Mouse (Mus musculus) stomach, embryonic 14.5 days (tissue): ENCODE results near the gene Pcolce. TPM values are rescaled to one million over a fixed set of nuclear protein-coding genes. Genes with fewer than 3 reads are reported as not detected.
"Not testable (repeated sequence)": the region's sequence is repeated elsewhere in the genome, so short reads cannot be mapped to it uniquely, and the experiment has no call there.

Source experiments
- ATAC-seq: fragments of 200-750 bp; cut with Nextera tagmentation; 2 replicates; pipeline ENCODE4 v1.8.0; 2017; ENCODE audit warnings: low read depth, moderate TSS enrichment; ENCODE audit not compliant: insufficient number of reproducible peaks, insufficient read depth, low FRiP score
- H3K27ac ChIP-seq: fragments of 300-500 bp; sonication (generic); 2 replicates; pipeline ENCODE4 v1.5.1; 2014; ENCODE audit warnings: mild to moderate bottlenecking, low read length, moderate library complexity, mixed read lengths
- H3K27me3 ChIP-seq: fragments of 300-500 bp; sonication (generic); 2 replicates; pipeline ENCODE4 v1.6.1; 2014; ENCODE audit warnings: low read length, control low read depth, mixed read lengths; ENCODE audit not compliant: control insufficient read depth, insufficient read depth
- H3K36me3 ChIP-seq: fragments of 300-500 bp; sonication (generic); 2 replicates; pipeline ENCODE4 v1.6.1; 2014; ENCODE audit warnings: mild to moderate bottlenecking, control low read depth, low read length, moderate library complexity, mixed read lengths; ENCODE audit not compliant: control insufficient read depth, insufficient read depth
- H3K4me1 ChIP-seq: fragments of 300-500 bp; sonication (generic); 2 replicates; pipeline ENCODE4 v1.6.1; 2014; ENCODE audit warnings: low read length, control low read depth, mixed read lengths; ENCODE audit not compliant: control insufficient read depth, insufficient read depth
- H3K4me2 ChIP-seq: fragments of 300-500 bp; sonication (generic); replicated peaks from 2 replicates; pipeline ENCODE4 v1.6.1; 2014; ENCODE audit warnings: low read depth, low read length, control low read depth
- H3K4me3 ChIP-seq: fragments of 300-500 bp; sonication (generic); 2 replicates; pipeline ENCODE4 v1.5.1; 2014; ENCODE audit warnings: low read depth, low read length, control low read depth
- H3K9ac ChIP-seq: fragments of 300-500 bp; sonication (generic); replicated peaks from 2 replicates; pipeline ENCODE4 v1.6.1; 2014; ENCODE audit warnings: low read depth, mild to moderate bottlenecking, control low read depth, low read length, moderate library complexity, mixed read lengths
- H3K9me3 ChIP-seq: fragments of 300-500 bp; sonication (generic); 2 replicates; pipeline ENCODE4 v1.6.1; 2016; ENCODE audit warnings: low read depth, low read length, control low read depth; ENCODE audit not compliant: control insufficient read depth
- WGBS: fragments of 180-500 bp; shearing (Covaris S2); extraction: QIAGEN DNeasy Blood & Tissue Kit; methylation state at CpG from one replicate; pipeline ENCODE4 v1.1.7; 2014; 5-methylcytosine and 5-hydroxymethylcytosine counted together
- polyA plus RNA-seq: library from polyadenylated mRNA; unstranded; fragments of >200 nt; fragmentation: Nextera tagmentation; extraction: Ambion mirVana; gene quantifications from 2 replicates; pipeline ENCODE4 v1.2.1, GENCODE M21; 2014

The Pcolce gene
- polyA plus RNA-seq, 1 experiment from 2014 or later = 143 TPM

DNA sequence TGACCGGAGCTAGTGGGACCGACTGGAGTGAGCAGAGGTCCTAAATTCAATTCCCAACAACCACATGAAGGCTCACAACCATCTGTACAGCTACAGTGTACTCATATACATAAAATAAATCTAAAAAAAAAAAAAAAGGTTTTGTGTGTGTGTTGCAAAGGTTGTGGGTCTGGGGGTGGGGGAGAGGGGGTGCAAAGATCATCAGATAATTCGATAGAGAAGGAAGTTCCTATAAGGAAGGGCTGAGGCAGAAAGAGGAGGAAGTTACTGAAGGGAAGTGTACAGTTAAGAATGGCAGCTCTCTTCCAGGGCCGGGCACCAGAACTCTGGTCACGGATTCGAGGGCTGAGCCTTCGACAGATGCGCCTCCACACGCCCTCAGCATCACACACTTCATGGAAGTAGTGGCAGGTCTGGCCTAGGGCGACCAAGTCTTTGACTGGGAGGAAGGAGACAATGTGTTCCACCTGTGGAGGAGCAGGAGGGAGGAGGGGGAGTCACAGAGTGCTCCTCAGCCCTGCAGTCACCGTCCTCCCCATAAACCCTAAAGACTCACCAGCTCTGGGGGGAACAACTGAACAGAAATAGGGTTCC is 10.4 kb upstream of the Pcolce start:
- H3K4me1 ChIP-seq = no peaks in the 10 kb centered on the region
- H3K36me3 ChIP-seq = no peaks in the 10 kb centered on the region
- H3K27me3 ChIP-seq = no peaks in the 10 kb centered on the region
- no peak overlapping the region for H3K27ac ChIP-seq
- no peak for ATAC-seq
- H3K9ac ChIP-seq = no peak overlapping the region
- H3K4me2 ChIP-seq = no peak overlapping the region
- WGBS = 84% methylated on average over 11 of the region's 11 CpGs
- H3K9me3 ChIP-seq = no peaks in the 10 kb centered on the region
- H3K4me3 ChIP-seq = no peak overlapping the region

DNA sequence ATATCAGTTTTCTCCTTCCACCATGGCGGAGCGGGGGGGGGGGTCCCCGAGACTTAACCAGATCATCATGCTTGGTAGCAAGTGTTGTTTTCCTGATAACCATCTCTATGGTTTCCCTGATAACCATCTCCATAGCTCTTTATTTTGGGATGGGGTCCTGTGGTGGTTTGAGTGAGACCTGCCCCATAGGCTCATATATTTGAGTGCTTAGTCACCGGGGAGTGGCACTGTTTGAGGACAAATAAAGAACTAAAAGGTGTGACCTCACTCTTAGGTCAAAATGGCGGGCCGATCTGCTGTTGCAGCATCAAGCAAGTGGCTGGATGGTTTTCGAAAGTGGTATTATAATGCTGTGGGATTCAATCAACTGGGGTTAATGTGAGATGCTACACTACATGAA is 1.8 kb upstream of the Pcolce start:
- H3K4me3 ChIP-seq = no peak overlapping the region
- no peak overlapping the region for H3K27ac ChIP-seq
- H3K36me3 ChIP-seq = no peaks in the 10 kb centered on the region
- no peaks in the 10 kb centered on the region for H3K9me3 ChIP-seq
- H3K4me2 ChIP-seq = no peak overlapping the region
- H3K9ac ChIP-seq = no peak overlapping the region
- no peak for ATAC-seq
- WGBS = 80% methylated on average over 7 of the region's 7 CpGs
- no peaks in the 10 kb centered on the region for H3K27me3 ChIP-seq
- H3K4me1 ChIP-seq = peaks cover 28% of the 10 kb centered on the region

DNA sequence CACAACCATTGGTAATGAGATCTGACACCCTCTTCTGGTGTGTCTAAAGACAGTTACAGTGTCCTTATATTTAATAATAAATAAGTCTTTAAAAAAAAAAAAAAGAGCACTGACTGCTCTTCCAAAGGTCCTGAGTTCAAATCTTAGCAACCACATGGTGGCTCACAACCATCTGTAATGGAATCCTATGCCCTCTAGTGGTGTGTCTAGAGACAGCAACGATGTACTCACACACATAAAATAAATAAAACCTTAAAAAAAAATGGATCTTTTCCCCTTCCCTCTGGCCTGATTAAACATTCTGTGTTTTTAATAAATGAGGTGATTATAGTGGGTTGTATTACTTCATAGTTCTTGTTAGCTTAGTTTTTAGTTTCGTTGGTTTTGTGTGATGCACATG is 1.3 kb upstream of the Pcolce start:
- not testable (repeated sequence) for H3K27me3 ChIP-seq, H3K4me2 ChIP-seq, ATAC-seq, H3K27ac ChIP-seq, H3K9ac ChIP-seq, H3K4me3 ChIP-seq, H3K36me3 ChIP-seq, H3K9me3 ChIP-seq
- peaks cover 28% of the 10 kb centered on the region for H3K4me1 ChIP-seq
- WGBS = 85% methylated on average over 2 of the region's 2 CpGs

GRCm38 (mm10) chr5:137613076-137613475 is 508 bp downstream of the Pcolce start:
- Histone ChIP-seq H3K9me3 (no peaks in the 10 kb centered on the region), H3K27ac (peak overlapping the region; percentile 98; the same call in 1 of the 2 replicates), H3K36me3 (no peaks in the 10 kb centered on the region), H3K4me1 (peaks cover 36% of the 10 kb centered on the region), H3K9ac (no peak overlapping the region), H3K27me3 (no peaks in the 10 kb centered on the region), H3K4me2 (no peak overlapping the region), H3K4me3 (no peak overlapping the region)
- no peak for ATAC-seq
- 67% methylated on average over 5 of the region's 5 CpGs for WGBS

- peak overlapping the region; percentile 33; the same call in 1 of the 2 replicates for H3K9ac ChIP-seq
- 6% methylated on average over 6 of the region's 6 CpGs for WGBS
- peak; percentile 40; the same call in 1 of the 2 replicates for ATAC-seq
- peak overlapping the region; percentile 51 for H3K4me2 ChIP-seq
- peak overlapping the region; percentile 98 for H3K27ac ChIP-seq
- H3K36me3 ChIP-seq = peaks cover 10% of the 10 kb centered on the region; the same call in 1 of the 2 replicates
- H3K27me3 ChIP-seq = no peaks in the 10 kb centered on the region
- H3K4me1 ChIP-seq = peaks cover 39% of the 10 kb centered on the region
- peak overlapping the region; percentile 30 for H3K4me3 ChIP-seq
- H3K9me3 ChIP-seq = no peaks in the 10 kb centered on the region
Measured at GRCm38 (mm10) chr5:137611245-137611602, 2.4 kb downstream of the Pcolce start.

GRCm38 (mm10) chr5:137610548-137611244 is 2.9 kb downstream of the Pcolce start:
- peaks cover 10% of the 10 kb centered on the region; the same call in 1 of the 2 replicates for H3K36me3 ChIP-seq
- H3K4me2 ChIP-seq = peak overlapping the region; percentile 51
- ATAC-seq = no peak; the same call in 1 of the 2 replicates
- peak overlapping the region; percentile 98 for H3K27ac ChIP-seq
- peak overlapping the region; percentile 30 for H3K4me3 ChIP-seq
- H3K27me3 ChIP-seq = no peaks in the 10 kb centered on the region
- no peaks in the 10 kb centered on the region for H3K9me3 ChIP-seq
- H3K9ac ChIP-seq = peak overlapping the region; percentile 33
- WGBS = 6% methylated on average over 12 of the region's 12 CpGs
- H3K4me1 ChIP-seq = peaks cover 39% of the 10 kb centered on the region

DNA sequence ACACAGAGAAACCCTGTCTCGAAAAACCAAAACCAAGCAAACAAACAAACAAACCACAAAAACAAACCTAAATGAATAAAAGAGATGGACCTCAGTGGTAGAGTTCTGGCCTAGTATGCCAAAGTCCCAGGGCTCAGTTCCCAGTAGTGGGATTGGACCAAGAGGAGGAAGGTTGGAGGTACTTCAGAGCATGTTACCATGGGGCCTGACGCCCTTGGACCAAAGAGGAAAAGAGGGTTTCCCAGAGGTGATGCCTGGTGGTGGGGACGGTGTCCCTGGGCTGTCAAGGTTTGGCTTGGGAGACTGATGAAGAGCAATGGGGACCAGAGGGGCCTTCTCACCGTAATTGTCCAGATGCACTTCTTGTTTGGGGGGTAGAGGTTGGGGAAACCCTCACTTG is 3.5 kb downstream of the Pcolce start:
- Histone ChIP-seq H3K4me1 (peaks cover 39% of the 10 kb centered on the region), H3K36me3 (peaks cover 10% of the 10 kb centered on the region; the same call in 1 of the 2 replicates), H3K9me3 (no peaks in the 10 kb centered on the region), H3K4me3 (peak overlapping the region; percentile 30), H3K9ac (peak overlapping the region; percentile 18; the same call in 1 of the 2 replicates), H3K4me2 (peak overlapping the region; percentile 51), H3K27me3 (no peaks in the 10 kb centered on the region), H3K27ac (peak overlapping the region; percentile 98; the same call in 1 of the 2 replicates)
- ATAC-seq = no peak
- 55% methylated on average over 4 of the region's 4 CpGs for WGBS

DNA sequence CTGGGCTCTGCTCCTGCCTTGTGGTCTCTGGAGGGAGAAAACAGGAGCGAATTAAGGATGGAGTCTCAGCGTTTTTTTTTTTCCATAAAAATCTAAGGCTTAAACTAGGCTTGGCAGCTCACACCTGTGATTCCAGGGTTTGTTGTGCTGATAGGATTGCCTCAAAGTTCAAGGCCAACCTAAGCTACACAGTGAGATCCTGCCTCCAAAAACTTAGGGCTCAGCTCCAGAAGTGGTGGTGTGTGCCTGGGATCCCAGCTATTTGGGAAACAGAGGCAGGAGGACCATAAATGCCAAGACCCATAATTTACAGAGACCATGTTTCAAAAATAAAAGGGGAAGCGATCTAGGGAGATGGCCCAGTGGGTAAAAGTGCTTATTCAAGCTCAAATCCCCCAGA is 4.3 kb downstream of the Pcolce start:
- WGBS = 61% methylated on average over 3 of the region's 3 CpGs

More for the DNA sequence above, 4.3 kb downstream of the Pcolce start:
- no peaks in the 10 kb centered on the region for H3K27me3 ChIP-seq
- no peak overlapping the region for H3K27ac ChIP-seq
- H3K4me3 ChIP-seq = no peak overlapping the region
- no peak for ATAC-seq
- H3K9me3 ChIP-seq = no peaks in the 10 kb centered on the region
- H3K4me2 ChIP-seq = peak overlapping the region; percentile 40; the same call in 1 of the 2 replicates
- no peak overlapping the region for H3K9ac ChIP-seq
- H3K36me3 ChIP-seq = peaks cover 10% of the 10 kb centered on the region; the same call in 1 of the 2 replicates
- H3K4me1 ChIP-seq = peaks cover 39% of the 10 kb centered on the region
